Mouse (Mus musculus) erythroblast, adult 5-6 weeks (primary cell): ENCODE results near the gene Dixdc1. TPM values are rescaled to one million over a fixed set of nuclear protein-coding genes. Genes with fewer than 3 reads are reported as not detected.

Experiments used
- ATAC-seq: replicated peaks from 2 replicates; pipeline ENCODE4 v1.8.0; 2016; ENCODE audit warnings: moderate number of reproducible peaks, mild to moderate bottlenecking, moderate TSS enrichment, inconsistent platforms; ENCODE audit not compliant: poor library complexity, low FRiP score, severe bottlenecking
- total RNA-seq, 2 experiments: library from RNA; stranded (forward) in 1 of 2; stranded (reverse) in 1 of 2; fragments of 150-400 nt in 1 of 2; fragments of 200-764, 138-1000 nt in 1 of 2; gene quantifications; 2 replicates each; pipeline versions ENCODE4 v1.2.3 to v1.2.4; 2015 to 2017; ENCODE audit warnings: low replicate concordance in 2 of 2

The Dixdc1 gene
- total RNA-seq, 2 experiments from 2014 or later, result 0.68 TPM; not detected in 1

DNA sequence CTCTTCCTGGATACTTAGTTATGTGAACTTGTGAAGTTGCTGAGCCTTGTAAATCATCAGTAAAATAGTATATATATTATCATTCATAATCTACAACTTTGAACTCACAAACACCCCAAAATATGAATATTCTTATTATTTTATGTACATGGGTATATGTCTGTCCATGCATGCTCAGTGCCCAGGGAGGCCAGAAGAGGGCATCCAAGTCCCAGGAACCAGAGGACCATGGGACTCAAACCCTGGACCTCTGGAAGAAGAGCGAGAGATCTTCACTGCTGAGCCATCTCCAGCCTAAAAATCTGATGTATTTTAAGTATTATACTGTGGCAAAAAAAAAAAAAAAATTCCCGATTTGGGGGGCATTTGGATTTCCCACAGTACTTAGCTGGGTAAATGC lies 30.2 kb downstream of the Dixdc1 start:
- ATAC-seq, result no peak

DNA sequence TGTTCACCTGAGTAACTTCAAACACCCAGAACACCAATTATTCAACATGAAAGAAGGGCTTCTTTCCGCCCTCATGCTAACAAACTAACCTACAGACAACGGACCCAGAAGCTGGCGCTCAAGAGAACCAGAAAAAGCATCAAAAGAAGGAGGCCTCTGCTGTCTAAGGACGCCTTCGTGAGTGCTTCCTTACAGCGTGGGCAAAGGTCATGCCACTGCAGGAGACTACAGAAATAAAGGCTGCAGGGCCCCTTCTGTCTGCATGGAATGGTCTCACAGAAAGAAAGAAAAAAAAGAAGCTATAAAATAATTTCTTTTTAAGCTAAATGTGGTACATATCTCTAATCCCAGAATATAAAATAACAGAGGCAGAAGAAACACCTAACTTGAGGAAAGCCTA lies 34.4 kb downstream of the Dixdc1 start:
- ATAC-seq, result no peak

DNA sequence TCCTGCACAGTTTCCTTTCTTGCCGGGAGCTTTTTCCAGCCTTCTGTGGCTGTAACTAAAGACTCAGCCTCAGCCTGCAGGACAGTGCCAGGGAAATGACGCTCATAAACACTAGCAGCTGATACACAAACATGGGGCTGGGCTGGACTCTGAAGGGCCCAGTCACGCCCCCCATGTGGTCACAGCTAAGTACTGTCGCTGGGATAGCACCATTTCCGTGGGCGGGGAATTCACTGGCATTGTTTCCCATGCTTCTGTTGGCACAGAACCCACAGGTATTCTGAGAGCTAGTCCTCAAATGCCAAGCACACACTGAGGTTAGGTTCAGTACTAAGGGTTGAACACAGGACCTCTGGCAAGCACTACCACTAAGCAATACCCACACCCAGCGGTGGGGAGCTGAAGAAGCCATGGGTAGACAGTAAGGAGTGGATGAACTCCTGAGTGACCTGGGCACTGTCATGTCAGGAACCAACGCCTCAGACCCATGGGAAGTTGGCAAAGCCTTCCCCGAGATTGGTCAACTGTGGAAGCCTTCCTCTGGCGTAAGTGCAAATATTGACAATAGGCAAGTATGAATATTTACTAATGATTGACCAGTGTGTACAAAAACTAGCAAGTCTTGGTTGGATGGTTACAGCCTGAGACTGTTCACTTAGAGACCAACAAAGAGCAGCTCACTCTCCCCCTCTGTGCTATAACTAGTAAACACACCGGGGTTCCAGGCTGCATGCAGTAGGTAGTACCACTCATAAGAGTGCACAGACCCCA lies 38.2 kb downstream of the Dixdc1 start:
- ATAC-seq, result no peak

DNA sequence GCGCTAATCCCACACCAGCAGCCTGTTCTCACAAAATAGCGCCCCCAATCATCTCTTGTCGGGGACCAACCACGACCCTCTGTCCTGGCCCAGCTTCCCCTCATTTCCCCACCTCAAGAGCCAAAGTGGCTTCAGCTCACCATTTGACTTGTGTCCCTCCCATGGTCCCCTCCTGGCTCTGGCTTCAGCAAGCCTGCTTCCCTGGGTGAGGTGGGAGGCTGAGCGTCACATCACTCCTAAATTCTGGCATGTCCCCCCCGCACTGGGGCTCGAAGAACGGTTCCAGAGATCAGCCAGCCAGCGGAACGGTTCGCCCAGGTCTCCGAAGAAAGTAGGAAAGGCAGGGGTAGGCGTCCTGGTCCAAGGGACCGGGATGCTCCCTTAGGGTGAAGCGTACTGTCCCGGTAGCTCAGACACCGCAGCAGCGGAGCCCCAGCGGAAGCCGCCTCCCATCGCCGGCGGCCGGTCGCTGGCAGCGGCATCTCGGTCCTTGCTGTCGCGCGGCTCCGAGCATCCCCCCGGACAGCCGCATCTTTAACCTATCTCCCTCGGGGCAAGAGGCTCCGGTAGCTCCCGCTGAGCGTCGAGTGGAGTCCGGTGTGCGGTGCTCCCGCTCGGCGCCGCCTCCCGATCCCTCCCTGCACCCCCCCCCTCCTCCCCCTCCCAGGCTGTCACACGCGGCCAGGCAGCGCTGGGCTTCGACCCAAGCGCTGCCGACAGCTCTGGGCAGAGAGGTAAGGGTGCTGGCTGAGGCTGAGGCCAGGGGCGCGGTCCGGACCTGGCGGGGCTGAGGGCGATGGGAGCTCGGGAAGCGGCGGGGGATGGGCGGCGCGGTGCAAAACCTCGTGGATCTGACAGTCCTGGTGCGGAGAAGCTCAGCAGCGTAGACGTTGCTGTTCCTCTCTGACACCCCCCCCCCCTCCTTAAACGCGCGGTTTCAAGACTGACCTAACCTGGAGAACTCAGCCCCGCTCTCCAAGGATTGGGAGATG lies 40.6 kb downstream of the Dixdc1 start:
- no peak for ATAC-seq

DNA sequence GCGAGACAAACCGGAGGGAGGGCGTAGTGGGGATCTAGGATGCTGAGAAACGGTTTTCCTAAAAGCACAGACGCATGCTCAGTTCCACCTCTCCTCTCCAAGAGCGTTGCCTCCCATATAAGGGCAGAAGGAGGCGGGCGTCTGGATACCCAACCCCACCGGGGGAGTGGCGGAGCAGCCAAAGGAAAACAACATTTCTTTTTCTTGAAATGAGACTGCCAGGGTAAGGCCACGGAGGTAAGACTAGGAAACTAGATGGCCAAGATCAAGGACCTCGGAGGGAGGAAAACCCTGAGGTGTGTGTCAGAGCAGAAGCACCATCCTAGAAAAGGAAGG lies 41.6 kb downstream of the Dixdc1 start:
- ATAC-seq, result no peak

DNA sequence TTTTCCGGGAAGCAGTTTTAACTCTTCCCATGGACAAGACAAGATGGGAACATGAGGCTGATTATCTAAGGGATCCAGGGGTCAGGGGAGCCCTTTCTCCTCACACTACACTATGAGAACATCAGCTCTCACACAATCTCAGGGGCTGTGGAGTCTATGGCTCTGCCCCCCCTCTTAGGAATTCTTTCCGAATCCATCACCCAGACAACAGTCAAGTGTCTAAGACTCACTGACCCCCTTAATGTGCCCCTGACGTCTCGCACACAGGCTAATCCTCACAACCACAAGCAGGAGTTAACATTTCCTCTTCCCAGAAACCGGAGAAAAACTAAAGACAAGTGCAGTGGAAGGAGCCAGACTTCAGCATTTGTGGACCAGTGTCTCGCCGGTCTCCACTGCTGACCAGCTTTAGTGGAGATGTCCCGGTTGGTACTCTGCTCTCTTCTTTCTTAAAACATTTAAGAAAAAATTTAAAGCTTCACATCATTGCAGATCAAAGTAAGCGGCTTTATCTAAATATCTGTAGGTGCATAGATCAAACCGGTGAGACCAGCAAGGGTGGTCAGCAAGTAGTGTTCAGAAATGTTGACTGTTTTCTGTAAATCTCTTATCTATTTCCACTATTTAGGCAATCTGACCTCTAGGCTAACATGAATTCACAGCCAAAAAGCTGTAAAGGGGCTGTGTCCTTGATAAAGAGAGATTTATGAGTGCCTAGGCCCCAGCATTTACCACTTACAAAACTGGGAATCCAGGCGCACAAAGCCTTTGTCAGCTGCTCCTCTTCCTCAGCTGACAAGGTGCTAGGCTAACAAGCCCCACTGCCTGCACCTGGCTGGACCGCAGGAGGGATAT lies 42.2 kb downstream of the Dixdc1 start:
- ATAC-seq, result no peak

DNA sequence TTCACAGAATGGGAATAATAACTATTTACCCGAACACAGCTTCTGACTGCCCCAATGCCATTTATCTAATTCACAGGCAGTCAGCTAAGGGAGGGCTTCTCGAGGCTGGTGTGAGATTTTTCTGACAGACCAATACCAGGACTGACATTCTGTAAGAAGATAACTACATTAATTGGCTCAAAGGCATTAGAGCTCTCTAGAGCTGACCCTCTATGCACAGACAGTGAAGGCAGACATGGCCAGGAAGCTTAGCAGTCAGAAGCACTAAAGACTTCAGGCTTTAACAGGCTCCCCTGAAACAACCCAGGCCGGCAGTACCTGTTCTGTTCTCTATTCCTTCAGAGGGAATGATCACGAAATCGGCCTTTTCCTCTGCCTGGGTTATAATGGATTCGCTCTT lies 44.2 kb downstream of the Dixdc1 start:
- no peak for ATAC-seq

DNA sequence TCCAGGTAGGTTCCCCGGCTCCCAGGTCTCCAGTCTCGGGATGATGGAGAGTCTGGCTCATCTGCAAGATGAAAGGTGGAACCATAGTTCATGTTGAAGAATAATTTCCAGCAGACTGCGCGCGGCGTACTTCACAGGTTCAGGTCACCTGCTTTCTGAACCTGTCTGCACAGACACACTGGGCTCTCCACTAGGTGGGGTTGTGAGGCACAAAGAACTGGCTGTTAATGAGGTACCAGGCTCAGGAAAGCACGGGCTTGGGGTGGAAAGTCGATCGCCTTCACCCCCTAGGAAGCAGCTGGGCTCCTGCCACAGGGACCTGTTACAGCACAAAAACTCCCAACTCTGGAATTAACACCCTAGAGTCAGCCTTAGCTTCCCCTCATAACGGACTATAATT lies 45.7 kb downstream of the Dixdc1 start:
- ATAC-seq, result no peak

DNA sequence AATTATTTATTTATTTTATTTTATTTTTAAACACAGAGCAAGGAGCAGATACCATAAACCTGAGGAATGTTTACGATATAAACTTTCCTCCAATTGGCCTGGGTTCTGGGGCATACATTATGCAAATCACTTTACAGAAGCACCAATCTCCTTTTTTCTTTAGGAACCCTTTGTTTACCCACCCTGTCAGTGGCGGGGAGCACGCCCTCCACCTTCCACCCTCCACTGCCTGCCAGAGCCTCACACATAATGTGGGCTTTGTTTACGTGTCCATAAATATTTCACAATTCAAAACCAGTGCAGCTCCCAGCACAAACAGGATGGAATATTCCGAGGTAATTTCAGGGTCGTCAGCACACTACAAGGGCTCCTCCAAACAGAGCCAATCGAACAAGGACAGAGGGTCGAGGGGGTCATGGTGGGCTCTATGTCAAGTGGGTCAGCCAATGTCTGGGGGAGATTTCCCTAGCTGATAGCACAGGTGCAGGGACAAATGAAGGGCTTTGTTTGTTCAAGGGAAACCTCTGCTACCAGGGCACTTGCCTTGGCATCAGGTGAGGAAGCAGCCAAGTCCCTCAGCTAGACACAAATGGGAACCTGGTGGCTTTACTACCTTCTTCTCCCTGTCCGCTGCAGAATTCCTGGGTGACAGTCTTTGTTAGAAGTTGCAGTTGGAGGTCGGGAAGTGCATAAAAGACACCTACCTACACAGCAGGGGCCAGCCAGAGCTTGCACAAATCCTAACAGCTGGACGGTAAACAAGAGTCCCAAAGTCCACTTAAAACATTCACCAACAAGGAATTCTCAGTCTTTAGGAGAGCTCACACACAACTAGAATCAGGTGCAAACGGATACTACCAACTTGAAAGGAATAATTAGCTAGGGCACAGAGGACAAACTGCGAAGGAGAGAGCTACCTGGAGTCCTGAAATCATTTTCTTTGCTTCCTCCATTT lies 46.4 kb downstream of the Dixdc1 start:
- no peak for ATAC-seq

DNA sequence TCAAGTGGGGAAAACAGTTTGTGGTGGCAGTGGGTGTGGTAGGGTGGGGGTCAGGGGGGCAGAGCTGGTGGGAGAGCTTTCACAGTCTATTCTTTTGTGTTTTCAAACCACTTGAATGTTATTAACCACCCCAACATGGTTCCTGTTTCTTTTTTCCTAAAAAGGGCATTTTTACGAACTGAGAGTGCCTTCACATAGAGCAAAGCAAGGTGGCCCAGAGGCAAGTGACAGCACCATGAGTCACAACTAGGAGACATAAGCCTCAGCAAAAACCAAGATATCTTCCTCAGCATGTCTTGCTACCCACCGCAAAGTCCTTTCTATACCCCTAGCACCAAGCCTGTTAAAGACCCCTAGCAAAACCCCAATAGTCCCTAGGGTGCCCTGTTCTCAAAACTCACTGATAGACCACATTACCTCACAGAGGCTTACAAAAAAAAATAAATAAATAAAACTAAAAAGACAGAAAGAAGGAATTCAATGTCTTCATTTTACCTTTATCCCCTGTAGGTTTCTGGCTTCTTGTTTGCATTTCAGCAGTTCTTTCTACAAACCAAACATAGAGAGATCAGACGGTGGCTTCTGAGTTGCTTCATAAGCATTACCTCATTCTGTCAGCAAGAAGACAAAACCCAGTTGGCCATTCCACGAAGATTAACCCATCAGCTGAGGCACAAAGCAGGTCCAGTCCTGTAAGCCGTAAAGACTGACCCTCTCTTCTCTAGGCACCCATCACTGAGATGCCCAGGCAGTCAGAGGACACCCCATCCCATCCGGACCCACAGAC lies 52.3 kb downstream of the Dixdc1 start:
- ATAC-seq, result no peak

DNA sequence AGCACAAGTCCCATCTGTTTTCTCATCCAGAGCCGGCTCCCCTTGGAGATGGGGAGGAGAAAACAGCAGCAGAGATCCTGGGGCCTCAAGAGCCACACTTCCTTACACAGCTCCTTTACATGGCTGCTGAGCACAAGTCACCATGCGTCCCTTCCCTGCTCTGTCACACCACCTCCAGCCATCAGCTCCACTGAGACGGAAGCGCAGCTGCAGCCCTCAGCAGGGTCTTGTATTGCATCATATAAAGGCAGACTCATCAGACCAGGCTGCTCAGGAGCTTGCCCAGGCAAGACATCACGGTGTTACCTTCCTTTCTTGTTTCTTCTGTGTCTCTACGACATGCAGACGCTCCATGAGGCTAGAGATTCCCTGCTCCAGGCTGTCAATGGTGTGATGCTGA lies 57.6 kb downstream of the Dixdc1 start:
- no peak for ATAC-seq

DNA sequence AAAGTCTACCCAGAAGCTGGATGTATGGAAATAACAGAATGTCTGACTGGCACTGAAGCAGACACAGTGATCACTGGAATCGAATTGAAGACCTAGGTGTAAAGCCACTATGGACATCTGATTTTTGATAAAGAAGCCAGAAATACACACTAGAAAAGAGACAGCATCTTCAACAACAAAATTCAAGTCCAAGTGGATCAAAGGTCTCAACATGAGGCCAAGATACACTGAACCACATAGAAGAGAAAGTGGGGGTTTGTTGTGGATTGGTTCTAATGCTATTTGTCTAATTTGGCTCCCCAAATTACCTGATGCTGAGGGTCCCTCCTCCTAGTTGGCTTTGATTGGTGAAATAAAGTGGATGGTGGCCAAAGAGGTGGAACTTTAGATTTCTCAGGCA lies 59.9 kb downstream of the Dixdc1 start:
- ATAC-seq, result no peak

DNA sequence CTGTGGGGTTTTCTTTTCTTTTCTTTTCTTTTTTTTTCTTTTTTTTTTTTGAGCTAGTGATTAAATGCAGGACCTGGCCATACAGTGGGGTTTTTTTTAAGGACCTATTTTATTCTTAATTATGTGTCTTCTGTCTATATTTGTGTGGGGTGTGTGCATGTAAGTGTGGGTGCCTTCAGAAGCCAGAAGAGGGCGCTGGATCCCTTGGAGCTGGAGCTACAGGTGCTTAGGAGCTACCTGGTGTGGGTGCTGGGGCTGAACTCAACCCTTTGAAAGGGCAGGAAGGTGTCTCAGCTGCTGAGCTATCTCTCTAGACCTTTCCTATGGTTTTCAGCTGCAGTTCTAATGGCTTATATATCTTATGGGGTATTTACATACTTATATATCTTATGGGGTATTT lies 64.5 kb downstream of the Dixdc1 start:
- no peak for ATAC-seq

DNA sequence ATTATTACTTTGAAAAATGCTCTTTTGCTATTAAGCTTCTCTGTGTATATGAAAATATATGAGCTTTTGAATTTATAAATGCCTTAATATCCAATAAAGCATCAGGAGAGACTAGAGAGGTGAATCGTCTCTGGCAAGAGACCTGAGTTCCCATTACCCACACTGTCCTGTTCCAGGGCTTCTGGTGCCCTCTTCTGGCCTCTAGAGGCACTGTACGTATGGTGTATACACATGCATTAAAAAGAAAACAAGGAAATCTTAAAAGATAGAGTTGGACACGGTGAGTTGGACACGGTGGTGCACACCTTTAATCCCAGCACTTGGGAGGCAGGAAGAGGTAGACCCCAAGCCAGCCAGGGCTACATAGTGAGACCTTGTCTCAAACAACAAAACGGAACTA lies 68.6 kb downstream of the Dixdc1 start:
- peak; percentile 80 for ATAC-seq

DNA sequence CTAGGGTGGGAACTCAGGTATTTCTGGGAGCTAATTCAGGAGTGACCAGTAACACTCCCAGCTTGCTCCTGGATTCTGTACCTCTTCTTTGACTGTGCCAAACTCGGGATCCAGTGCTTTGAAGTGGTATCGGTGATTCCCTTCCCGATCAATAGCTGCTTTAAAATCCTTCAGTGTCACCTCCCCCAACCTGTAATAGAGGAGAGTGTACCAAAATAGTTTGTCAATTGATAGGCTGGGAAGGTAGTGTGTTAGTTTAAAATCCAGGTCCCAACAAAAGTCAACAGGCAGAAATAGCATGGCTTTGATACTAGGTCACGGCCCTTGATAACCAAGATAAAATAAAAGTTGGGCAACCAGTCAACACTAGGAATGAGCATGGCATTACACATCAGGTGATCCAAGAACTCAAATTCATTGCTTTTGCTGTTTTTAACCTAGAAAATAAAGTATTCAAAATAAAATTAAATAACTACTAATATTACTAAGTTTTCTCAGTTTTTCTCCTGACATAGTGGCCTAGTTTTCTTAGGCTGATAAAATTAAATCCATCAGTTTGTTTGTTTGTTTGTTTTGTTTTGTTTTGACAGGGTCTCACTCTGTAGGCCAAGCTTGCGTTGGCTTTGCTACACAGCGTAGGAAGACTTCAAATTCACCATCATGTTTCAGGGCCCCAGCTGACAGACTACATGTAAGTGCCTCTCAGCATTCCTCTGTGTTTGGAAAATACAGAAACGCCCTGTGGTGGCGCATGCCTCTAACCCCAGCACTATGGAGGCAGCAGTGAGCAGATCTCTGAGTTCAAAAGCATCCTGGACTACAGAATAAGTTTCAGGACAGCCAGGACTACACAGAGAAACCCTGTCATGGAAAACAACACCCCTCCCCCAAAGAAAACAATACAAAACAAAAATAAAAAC lies 71.5 kb downstream of the Dixdc1 start:
- ATAC-seq, result no peak

DNA sequence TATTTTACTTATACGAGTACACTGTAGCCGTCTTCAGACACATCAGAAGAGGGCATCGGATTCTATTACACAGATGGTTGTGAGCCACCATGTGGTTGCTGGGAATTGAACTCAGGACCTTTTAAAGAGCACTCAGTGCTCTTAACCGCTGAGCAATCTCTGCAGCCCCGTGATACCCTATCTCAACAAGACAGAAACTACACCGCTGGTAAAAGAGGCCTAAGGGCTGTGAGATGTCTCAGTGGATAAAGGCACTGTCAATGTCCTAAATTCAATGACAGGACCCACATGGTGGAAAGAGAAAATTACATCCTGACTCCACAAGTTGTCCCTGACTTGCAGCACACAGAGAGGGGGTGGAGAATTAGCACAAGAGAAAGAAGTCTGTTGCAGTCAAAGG lies 72.9 kb downstream of the Dixdc1 start:
- no peak for ATAC-seq

DNA sequence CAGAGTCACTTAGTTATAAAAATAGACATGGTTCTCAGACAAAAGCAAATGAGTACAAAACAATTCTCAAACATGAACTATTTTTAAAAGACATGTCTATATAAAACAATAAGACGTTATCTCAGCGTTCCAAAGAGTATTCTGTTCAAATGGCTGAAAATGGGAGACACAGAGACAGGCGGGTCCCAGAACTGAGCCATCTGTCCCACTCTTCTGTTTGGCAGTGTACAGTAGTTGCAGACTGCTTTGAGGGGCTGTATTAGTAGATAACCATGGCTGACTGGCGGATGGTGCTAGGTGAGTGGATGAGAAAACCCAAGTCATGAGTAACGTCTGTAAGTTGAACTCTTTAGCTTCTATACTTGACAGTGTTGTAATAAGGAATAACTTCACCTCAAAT lies 74.5 kb downstream of the Dixdc1 start:
- ATAC-seq, result no peak
